Mouse (Mus musculus) ovary, postnatal 14 days (tissue): Measurements from ENCODE around the gene Rnf150.
A peak's percentile ranks its signal among the peaks of the same experiment; 100 is the strongest.
"Not testable (repeated sequence)": the region's sequence is repeated elsewhere in the genome, so short reads cannot be mapped to it uniquely, and the experiment has no call there.

Source experiments
- DNase-seq: peaks from one replicate; pipeline ENCODE4 v3.0.0; 2022; ENCODE audit warnings: low spot score

The Rnf150 gene

DNA sequence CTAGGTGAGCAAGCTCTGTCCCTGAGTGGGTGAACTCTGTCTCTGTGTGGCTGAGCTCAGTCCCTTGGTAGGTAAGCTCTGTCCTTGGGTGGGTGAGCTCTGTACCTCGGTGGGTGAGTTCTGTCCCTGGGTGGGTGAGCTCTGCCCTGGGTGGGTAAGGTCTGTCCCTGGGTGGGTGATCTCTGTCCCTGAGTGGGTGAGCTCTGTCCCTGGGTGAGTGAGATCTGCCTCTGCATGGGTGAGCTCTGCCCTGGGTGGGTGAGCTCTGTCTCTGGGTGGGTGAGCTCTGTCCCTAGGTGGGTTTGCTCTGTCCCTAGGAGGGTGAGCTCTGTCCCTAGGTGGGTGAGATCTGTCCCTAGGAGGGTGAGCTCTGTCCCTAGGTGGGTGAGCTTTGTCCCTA is 213.5 kb downstream of the Rnf150 start:
- DNase-seq: no peak

GRCm38 (mm10) chr8:83077329-83077728 is 214.2 kb downstream of the Rnf150 start:
- DNase-seq: no peak

GRCm38 (mm10) chr8:83078701-83079533 is 215.8 kb downstream of the Rnf150 start:
- DNase-seq: no peak

- DNase-seq: no peak
Observed at GRCm38 (mm10) chr8:83079534-83079844, 216.3 kb downstream of the Rnf150 start.

GRCm38 (mm10) chr8:83081266-83081665 is 218.1 kb downstream of the Rnf150 start:
- DNase-seq: no peak

GRCm38 (mm10) chr8:83081806-83082205 is 218.7 kb downstream of the Rnf150 start:
- not testable (repeated sequence) for DNase-seq

- no peak for DNase-seq
Observed at GRCm38 (mm10) chr8:83082251-83082650, 219.1 kb downstream of the Rnf150 start.

DNA sequence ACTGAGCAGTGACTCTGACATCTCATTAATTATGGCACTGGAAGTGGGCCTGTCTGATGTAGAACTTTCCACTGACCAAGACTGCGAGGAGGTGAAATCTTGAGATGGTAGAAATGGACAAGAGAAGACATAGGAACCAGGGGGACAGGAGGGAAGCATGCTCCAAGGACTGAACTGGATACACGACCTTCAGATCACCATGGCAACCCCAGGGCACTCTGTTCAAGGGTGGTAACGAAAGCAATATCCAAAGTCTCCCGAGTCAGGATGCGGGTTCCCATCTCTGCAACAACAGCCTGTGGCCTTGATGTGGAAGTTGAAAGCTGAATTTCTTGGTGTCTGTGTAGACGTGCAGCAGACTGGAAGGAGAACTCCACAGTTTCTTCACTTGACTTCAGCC is 220.3 kb downstream of the Rnf150 start:
- no peak for DNase-seq

DNA sequence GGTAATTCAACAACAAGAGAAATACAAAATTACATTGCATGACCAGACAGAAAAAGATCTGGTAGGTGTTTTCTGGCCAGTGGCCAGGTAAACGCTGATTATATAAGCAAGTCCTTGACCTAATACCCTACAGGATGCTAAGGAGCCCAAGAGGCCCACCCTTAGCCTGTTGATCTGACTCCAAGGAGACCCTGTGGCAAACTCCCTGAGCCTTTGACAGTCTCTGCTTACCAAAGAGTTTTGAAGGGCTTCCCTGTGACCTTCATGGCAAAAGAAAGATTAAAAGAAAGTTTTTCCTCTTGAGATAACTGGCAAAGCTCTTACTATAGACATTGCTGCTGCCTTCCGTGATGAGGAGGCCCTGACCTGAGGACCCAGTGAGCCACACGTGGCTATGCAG is 222.4 kb downstream of the Rnf150 start:
- no peak for DNase-seq

DNA sequence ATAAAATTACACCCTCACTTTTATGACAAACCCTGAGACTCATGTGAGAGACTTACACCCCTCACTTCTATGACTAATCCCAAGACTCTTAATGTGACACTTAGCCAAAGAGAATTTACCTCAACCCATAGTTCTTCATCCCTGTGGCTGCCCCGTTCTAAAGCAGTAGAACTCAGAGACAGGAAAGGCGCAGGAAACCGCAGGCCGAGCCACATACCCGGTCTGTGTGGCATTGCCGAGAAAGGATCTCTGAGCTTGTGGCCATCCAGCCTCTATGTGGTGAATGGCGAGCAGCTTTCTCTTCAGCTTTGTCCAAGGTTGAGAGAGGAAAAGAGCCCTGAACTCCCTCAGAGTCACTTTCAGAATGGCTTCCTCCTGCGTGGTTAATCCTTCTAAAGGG is 223.5 kb downstream of the Rnf150 start:
- DNase-seq: no peak

DNA sequence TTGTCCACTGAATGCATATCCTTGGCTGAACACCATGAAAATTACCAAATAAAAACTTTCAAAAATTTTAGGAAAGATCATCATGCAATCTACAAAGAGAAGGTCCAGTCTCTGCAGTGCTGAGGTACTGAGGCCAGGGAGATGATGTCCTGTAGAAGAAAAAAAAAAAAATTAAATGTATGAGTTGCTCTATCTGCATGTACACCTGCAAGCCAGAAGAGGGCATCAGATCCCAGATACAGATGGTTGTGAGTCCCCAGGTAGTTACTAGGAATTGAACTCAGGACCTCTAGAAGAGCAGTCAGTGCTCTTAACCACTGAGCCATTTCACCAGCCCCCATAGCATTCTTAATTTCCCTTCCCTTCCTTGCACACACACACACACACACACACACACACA is 224.4 kb downstream of the Rnf150 start:
- DNase-seq: no peak

DNA sequence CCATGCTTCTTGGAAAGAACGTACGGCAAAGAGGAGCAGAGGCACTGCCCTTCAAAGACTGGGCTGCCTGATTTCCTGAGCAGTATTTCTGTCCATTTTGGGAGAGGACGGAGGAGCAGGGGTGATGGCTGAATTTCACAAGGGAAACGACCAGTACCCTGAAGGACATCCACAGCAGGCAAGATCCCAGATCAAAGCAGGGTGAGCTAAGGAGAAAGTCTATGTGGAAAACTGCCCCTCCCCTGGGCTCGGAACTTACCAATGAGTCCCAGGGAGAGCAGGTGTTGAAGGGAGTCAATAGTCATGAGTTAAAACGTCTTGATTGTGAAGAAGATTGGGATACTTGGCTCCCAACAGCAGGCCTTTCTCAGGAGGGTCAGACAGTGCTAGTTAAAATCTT is 225.0 kb downstream of the Rnf150 start:
- no peak for DNase-seq

- peak; percentile 86 for DNase-seq
Observed at GRCm38 (mm10) chr8:83089336-83089986, 226.3 kb downstream of the Rnf150 start.

GRCm38 (mm10) chr8:83090446-83090845 is 227.3 kb downstream of the Rnf150 start:
- no peak for DNase-seq

DNA sequence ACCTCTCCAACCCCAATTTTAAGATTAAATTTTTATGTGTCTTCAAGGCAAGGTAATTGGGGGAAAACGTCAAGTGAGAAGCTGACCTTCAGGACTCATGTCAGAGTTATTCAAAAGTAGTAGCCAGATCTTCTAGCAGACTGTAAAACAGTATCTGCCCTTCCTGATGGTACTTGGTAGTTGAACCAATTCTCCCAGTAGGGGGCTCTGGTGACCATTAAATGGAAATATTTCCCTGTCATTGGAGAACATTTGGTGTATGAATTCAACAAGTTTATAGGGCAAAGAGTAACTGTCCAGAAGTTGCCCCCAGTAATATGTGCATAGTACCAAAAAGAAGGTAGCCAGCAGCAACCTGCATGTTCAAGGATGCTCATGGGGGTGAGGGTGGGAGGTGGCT is 236.9 kb downstream of the Rnf150 start:
- no peak for DNase-seq

DNA sequence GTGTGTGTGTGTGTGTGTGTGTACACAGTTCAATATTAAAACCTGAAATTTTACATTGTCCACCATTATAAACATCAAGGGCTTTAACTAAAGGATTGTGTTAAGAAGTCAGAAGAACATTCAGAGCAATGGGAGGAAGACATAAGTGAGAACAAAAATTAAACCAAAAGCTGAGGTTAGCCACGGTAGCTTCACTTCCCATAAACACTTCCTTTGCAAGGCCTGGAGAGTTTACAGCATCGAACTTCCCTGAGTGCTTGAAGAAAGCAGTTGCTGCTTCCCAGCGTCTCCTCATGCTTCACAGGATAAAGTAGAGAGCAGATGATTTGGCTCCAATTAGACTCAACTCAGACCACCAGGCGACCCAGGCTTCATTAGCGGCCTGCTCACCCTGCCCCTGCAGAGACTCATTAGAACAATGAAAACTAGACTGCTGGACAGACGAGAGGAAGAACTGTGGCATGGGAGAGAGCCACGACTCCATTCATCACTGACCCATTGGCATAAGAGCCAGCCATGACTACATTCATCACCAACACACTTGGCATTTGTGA is 239.9 kb downstream of the Rnf150 start:
- DNase-seq: no peak

GRCm38 (mm10) chr8:83103968-83104367 is 240.8 kb downstream of the Rnf150 start:
- no peak for DNase-seq

DNA sequence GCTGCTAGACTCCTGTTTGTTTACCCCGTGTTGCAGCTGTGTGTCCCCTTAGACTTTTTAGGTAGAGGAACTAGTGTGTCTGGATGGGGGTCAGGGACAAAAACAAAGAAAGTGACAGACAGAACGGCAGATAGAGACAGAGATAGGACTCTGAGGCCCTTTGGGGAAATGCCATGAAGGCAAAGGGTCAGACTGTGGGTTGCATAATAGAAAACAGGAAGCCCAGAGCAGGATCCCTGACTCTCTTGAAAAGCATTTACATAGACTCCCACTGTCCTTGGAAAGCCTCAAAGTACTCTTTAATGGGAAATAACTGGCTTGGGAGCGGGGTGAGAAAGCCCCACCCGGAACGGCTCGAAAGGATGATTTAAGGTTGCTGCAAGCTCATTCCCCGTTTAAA is 246.6 kb downstream of the Rnf150 start:
- DNase-seq: no peak

DNA sequence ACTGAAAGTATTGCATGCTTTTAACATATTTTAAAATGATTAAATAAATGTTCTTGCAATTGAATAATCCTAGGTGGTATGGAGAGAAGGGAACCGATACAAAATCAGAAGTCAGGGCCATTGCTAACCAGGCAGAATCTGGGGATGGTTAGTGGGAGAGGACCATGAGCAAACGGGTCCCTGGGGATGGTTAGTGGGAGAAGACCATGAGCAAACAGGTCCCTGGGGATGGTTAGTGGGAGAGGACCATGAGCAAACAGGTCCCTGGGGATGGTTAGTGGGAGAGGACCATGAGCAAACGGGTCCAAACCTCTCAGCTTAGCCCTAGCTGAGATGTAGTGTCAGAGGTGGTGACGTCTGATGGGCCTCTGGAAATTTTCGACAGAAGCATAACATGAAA is 247.0 kb downstream of the Rnf150 start:
- no peak for DNase-seq

DNA sequence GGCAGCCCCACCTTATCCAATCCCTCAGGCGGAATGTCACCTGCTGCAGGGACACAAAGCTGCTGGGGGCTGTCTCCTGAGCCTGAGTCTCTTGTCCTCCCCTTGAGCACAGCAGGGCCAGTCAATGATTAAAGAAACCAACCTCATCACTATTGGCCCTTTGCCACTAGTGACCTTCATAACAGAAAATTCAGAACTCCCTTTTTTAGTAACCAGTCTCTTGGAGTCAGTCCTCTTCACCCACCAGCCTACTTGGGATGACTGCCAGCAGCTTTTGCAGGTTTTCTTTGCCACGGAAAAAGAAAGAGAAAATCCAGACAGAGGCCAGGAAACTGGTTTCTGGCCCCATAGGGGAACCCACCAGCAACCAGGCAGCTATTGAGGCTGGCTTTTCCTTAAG is 271.9 kb downstream of the Rnf150 start:
- no peak for DNase-seq

DNA sequence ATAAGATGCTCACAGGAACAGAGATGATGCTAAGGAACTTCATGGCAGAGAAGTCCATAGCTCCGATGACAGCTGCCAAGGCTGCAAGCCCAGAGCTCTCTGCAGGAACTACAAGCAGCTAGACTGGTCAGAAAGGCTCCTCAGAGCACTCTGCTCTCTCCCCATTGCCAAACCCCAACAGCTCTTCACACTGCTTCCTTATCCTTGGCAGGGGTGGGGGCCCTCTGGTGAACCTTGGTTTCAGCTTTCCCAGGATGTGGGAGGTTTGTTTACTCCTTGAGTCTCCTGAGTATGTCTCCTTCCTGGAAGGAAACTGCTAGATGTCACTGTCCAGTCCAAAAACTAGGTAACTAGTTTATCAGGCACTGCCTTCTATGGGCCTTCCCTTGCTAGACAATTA is 276.9 kb downstream of the Rnf150 start:
- DNase-seq: no peak

DNA sequence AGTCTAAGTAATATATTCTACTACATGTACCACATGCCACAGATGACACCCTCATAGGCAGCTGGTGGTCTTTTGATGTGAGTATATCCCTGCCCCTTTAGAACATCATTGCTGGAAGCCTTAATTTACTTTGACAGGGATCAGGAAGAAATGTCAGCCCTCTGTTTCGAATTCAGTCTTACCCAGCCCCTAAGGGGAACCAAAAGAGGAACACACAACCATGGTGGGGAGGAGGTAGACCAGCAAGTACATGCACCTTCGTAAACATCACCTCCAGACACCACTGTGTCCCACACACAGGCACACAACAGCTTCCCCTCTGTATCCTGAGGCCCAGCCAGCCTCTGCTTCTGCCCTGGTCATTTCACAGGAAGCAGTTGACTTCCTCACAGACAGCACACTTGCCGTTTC is 277.6 kb downstream of the Rnf150 start:
- DNase-seq: no peak
